Mouse (Mus musculus): ENCODE data around the gene Ckap2l.
A peak's percentile ranks its signal among the peaks of the same experiment; 100 is the strongest.

Gene Ckap2l

GRCm38 (mm10) chr2:129296671-129297588 is at the start of gene Ckap2l:
Gene Ckap2l (minus strand): TSS chr2:129297212.
- peak; percentile 98 for DNase-seq (ENCODE audit: low read depth, low spot score)

DNA sequence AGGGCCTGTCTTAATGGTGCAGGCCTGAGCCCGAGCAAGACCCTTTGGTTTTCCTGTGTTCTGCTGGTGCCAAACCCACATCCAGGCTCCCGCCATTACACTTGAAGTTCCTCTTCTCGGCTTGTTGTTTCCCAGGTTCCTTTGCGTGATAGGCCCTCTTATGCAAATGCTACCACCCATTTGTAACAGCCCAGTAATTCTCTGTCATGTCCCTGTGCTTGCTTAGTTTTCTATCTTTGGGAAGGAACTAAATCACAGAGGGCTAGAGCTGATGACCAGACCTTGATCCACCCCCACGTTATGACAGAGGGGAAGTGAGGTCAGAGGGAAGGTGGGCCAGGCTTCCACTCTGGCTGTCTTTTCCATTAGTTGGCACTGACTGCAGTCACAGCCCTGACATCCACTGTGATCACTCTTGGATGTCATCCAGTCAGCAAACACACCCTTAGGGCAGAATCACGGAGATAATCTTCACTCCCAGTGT is 41.2 kb upstream of the Ckap2l start:
- DNase-seq (ENCODE audit: low read depth, low spot score), result no peak

DNA sequence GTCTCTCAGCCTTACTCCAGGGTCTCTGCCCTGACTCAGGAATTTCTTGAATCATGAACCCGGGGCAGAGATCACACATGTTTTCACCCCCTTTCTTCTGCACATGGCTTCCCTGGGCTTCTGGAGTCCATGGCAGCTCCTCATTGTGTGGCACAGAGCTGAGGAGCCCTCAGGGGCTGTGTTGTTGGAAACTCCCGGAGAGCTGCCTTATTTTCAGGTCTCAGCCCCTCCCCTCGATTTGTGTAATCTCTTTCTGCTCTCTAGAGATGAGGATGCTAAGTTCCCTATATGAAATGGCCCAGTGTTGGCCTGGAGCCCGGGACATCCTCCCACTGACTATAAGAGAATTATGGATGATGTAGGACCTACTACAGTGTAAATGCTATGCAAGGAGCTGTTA is 36.5 kb upstream of the Ckap2l start:
- DNase-seq (ENCODE audit: low read depth, low spot score), result no peak

DNA sequence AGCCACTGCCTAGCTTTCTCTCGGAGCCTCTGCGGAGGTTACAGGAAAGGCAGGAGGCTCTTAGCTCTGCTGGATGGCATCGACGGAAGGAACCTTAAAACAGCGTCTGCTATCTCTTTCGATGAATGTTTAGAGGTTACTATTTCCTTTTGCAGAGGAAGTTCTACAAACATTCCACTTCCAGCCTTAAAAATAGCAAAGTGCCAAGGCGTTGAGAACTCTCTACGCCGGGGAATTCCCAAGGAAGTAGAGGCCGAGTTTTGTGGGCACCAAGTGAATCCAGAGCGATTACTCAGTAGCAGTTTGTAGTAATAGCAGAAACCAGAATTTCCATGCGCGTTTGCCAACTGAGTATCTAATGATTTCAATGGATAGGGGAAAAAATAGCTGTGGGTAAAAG is 33.5 kb upstream of the Ckap2l start:
- no peak for DNase-seq (ENCODE audit: low read depth, low spot score)

- no peak for DNase-seq (ENCODE audit: low read depth, low spot score)
These were observed 33.0 kb upstream of the Ckap2l start for GRCm38 (mm10) chr2:129330024-129330423.

DNA sequence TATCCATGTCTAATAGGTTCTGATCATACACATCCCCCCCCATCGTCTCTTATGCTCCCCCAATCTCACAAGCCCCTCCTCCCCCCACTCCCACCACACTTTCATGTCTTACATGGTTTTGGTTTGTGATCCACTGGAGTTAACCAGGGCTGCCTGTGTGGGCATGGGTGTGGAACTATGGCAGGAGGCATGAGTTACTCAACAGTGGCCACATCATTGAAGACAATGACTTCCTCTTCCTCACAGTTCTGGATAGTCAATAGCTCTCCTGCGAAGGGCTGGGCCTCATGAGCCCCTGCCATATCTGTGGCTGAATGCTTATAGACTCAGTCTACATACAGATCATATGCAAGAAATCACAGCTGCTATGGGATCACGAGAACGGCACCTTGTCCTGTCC is 31.2 kb upstream of the Ckap2l start:
- DNase-seq (ENCODE audit: low read depth, low spot score), result no peak

- no peak for DNase-seq (ENCODE audit: low read depth, low spot score)
These were observed 27.2 kb upstream of the Ckap2l start for GRCm38 (mm10) chr2:129324216-129324615.

DNA sequence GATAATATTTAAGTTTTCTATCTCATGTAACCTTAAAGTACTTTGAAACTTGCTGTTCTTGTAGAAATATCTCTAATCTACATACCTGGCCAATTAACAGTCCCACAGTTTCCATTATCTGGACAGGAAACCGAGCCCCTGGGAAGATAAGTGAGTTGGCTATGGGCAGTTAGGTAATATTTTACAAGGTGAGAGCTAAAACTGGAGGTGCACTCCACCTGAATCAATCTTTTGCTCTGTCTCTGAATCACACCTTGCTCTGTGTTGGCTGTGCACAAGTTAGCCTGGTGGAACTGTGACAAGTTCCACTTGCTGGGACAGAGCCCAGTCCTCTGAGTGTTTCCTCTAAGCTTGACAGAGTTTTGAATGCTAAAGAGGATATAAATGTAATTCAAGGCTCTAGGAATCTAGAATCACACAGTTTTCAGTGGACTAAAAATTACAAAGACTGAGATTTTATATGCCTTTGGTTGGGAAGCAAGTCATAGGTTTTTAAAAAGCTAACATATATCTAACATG is 25.2 kb upstream of the Ckap2l start:
- DNase-seq (ENCODE audit: low read depth, low spot score), result no peak

DNA sequence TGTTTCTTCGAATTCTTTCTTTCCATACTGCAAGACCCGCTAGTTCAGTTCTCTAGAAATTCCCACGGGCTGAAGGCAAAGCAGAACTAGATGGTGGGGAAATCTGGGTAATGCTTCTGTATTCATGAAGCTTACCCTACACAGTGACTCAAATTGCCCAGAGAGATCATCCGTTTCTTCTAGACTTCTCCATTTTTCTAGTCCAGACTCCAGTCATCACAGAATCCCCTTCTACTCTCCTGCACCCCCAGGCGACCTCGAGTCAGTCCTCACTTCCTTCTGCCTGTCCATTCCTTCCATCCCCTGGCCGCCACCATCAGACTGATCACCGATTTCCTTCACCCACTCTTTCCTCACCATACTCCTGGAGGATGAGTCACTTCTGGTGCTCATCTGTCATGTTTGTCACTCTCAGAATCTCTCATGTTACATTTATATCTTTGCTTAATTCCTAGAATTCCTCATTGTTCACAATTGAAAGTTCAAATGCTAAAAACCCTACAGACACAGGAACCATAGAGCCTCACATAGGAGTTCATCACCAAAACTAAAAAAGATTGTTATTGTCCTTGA is 23.1 kb upstream of the Ckap2l start:
- DNase-seq (ENCODE audit: low read depth, low spot score), result no peak

GRCm38 (mm10) chr2:129315831-129316230 is 18.8 kb upstream of the Ckap2l start:
- DNase-seq (ENCODE audit: low read depth, low spot score), result no peak

DNA sequence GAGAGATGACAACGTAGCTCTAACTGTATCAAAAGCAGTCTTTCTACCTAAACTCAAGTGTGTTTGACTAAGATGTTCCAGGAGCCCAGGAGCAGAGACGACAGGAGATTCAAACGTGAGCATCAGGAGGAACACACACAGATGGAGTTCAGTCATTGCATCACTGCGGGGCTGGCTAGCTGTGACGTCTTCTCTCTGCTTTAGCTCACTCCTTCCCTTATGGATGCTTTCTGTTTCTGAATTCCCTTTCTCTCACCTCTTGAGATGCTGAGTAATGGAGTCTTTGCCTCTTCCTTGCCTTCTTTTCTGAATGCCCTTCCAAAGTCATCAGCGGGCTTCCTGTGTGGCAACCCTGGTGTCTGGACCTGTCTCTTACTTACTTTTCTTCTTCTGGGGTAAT is 17.9 kb upstream of the Ckap2l start:
- no peak for DNase-seq (ENCODE audit: low read depth, low spot score)

- no peak for DNase-seq (ENCODE audit: low read depth, low spot score)
These were observed 16.9 kb upstream of the Ckap2l start for GRCm38 (mm10) chr2:129313934-129314333.

DNA sequence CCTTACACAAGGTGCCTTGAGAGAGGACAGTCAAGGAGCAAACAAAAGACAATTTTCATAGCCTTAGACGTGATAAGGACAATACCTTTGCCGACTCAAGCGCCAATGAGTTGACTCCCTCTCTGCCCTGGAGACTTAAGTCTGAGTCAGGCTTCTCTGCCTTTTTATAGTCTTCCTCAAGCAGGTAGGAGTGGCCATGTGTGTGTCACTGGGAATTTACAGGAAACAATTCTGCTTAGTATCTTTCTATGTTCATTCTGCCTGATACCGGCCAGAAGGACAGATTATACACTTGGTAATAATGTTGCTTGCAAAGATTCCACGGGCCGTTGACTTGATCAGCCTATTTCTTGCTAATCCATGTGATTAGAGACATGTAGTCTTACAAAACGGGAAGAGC is 12.8 kb upstream of the Ckap2l start, which contains the start of gene Il1a:
TSS of gene Il1a (minus strand) at position 137 of the 400 bp plus-strand sequence.
- DNase-seq (ENCODE audit: low read depth, low spot score), result no peak

DNA sequence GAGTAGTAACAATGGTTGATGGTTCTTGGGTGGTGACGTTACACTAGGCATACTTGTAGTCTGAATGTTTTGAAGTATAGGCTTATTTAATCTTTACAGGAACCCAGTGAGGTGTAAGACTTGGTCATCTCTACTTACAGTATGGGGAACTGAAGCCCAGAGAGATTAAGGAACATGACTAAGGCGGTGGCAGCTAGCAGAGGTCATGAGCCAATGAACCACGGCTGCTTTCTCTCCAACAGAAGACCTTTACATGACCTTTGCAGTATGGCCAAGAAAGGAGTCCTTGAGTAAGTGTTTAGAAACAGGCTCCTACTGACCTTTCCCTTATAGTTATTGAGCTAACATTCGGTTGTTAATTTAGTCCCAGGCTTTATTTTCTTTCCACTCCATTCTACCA is 9.0 kb upstream of the Ckap2l start:
- DNase-seq (ENCODE audit: low read depth, low spot score), result no peak

GRCm38 (mm10) chr2:129297589-129297982 is 574 bp upstream of the Ckap2l start:
- DNase-seq (ENCODE audit: low read depth, low spot score), result no peak

- DNase-seq (ENCODE audit: low read depth, low spot score), result no peak
These were observed 926 bp downstream of the Ckap2l start for GRCm38 (mm10) chr2:129296086-129296485.

DNA sequence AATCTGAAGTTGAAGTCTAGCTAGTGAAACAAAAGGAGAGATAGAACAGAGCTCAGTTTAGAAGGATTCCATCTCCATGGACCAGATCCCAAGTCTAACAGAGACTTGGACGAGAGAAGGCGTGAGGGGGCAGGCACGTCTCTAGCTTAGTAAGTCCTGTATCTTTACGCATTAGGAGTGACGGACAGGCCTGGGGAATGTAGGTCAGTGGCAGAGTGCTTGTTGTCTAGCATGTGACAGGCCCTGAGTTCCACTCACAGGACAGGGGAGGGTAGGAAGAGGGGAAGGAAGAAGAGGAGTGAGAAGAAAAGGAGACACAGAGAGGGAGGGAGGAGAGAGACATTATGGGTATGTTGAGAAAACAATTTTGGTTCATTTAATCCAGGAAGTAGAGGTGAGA is 1.9 kb downstream of the Ckap2l start:
- no peak for DNase-seq (ENCODE audit: low read depth, low spot score)

GRCm38 (mm10) chr2:129273823-129274222 is 23.2 kb downstream of the Ckap2l start:
- DNase-seq (ENCODE audit: low read depth, low spot score), result no peak

DNA sequence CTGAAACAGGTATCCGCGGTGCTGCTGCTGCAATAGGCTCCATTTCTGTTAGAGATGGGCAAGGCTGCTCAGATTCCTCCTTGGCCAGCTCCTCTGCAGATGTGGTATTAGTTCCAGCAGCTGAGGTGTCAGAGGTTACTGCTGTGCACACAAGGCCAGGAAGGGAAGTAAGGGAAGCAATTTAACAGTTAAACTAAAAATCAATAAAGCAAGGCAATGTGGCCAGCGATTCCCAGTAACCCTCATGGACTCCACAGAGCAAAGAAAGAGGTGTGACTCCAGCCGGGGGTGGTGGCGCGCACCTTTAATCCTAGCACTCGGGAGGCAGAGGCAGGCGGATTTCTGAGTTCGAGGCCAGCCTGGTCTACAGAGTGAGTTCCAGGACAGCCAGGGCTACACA is 26.4 kb downstream of the Ckap2l start:
- DNase-seq (ENCODE audit: low read depth, low spot score), result no peak

- no peak for DNase-seq (ENCODE audit: low read depth, low spot score)
These were observed 27.0 kb downstream of the Ckap2l start for GRCm38 (mm10) chr2:129269986-129270385.

GRCm38 (mm10) chr2:129269161-129269643 is 27.8 kb downstream of the Ckap2l start:
- DNase-seq (ENCODE audit: low read depth, low spot score), result no peak

DNA sequence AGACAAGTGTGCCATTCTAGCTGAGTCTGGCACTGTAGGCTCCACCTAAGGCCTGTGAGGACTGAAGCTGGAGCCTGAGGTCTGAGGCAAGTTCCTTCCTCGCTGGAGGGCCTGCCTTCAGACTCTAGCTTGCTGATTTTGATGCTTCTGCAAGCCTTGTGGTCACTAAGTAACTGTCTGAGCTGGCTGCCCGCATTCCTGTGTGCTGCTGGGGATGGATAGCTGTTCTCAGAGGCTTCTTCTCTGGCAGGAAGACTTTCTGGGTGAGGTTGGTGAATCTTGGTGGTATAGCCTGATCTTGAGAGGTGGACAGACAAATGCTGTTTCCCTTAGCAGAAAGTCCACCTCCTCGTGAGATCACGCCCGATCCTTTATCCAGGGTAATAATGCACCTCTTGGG is 29.3 kb downstream of the Ckap2l start:
- no peak for DNase-seq (ENCODE audit: low read depth, low spot score)

- no peak for DNase-seq (ENCODE audit: low read depth, low spot score)
These were observed 31.7 kb downstream of the Ckap2l start for GRCm38 (mm10) chr2:129265316-129265715.
